Mouse (Mus musculus) hindbrain, embryonic 10.5 days (tissue): ENCODE measurements around the gene Pcnx2. TPM values are rescaled to one million over a fixed set of nuclear protein-coding genes. Genes with fewer than 3 reads are reported as not detected.

Experiments used
- DNase-seq: peaks from one replicate; pipeline ENCODE4 v3.0.0-alpha.2; 2017; ENCODE audit warnings: low spot score
- H3K27ac ChIP-seq: fragments of 300-500 bp; sonication (generic); 2 replicates; pipeline ENCODE4 v1.5.1; 2016; ENCODE audit warnings: mild to moderate bottlenecking, moderate library complexity
- H3K27me3 ChIP-seq: fragments of 300-500 bp; sonication (generic); 2 replicates; pipeline ENCODE4 v1.6.1; 2016; ENCODE audit warnings: mild to moderate bottlenecking; ENCODE audit not compliant: poor library complexity, insufficient read depth, severe bottlenecking
- H3K36me3 ChIP-seq: fragments of 300-500 bp; sonication (generic); 2 replicates; pipeline ENCODE4 v1.6.1; 2016; ENCODE audit warnings: mild to moderate bottlenecking, moderate library complexity
- H3K4me1 ChIP-seq: fragments of 300-500 bp; sonication (generic); replicated peaks from 2 replicates; pipeline ENCODE4 v1.6.1; 2016; ENCODE audit warnings: mild to moderate bottlenecking
- H3K4me3 ChIP-seq: fragments of 300-500 bp; sonication (generic); 2 replicates; pipeline ENCODE4 v1.5.1; 2016; ENCODE audit warnings: mild to moderate bottlenecking, moderate library complexity
- H3K9me3 ChIP-seq: fragments of 300-500 bp; sonication (generic); 2 replicates; pipeline ENCODE4 v1.6.1; 2016; ENCODE audit warnings: mild to moderate bottlenecking, moderate library complexity
- WGBS: fragments of 180-500 bp; shearing (Covaris S2); methylation state at CpG from one replicate; pipeline ENCODE4 v1.1.7; 2016; 5-methylcytosine and 5-hydroxymethylcytosine counted together
- polyA plus RNA-seq: library from polyadenylated mRNA; unstranded; fragments of >200 nt; fragmentation: Nextera tagmentation; extraction: Ambion mirVana; gene quantifications from 2 replicates; pipeline ENCODE4 v1.2.1, GENCODE M21; 2016

The Pcnx2 gene
- polyA plus RNA-seq, 1 experiment from 2014 or later, result 0.52 TPM

- 84% methylated on average over 4 of the region's 4 CpGs for WGBS
- peaks cover 70% of the 10 kb centered on the region for H3K27me3 ChIP-seq
Observed at GRCm38 (mm10) chr8:125913206-125913605, 15.1 kb upstream of the Pcnx2 start.

GRCm38 (mm10) chr8:125911229-125911580, 13.1 kb upstream of the Pcnx2 start:
- peaks cover 19% of the 10 kb centered on the region for H3K4me1 ChIP-seq
- H3K27me3 ChIP-seq, result peaks cover 79% of the 10 kb centered on the region
- no peak overlapping the region for H3K27ac ChIP-seq
- 2% methylated on average over 31 of the region's 31 CpGs for WGBS
- DNase-seq, result no peak
- H3K4me3 ChIP-seq, result peak overlapping the region; percentile 60
- H3K36me3 ChIP-seq, result no peaks in the 10 kb centered on the region
- 0 out of 2 replicates have a peak, but pooled peaks cover 5% of the 10 kb centered on the region for H3K9me3 ChIP-seq

More at GRCm38 (mm10) chr8:125913206-125913605, 15.1 kb upstream of the Pcnx2 start:
- no peaks in the 10 kb centered on the region for H3K36me3 ChIP-seq
- no peak overlapping the region for H3K4me3 ChIP-seq
- H3K9me3 ChIP-seq, result no peaks in the 10 kb centered on the region
- no peak overlapping the region for H3K27ac ChIP-seq
- DNase-seq, result no peak
- H3K4me1 ChIP-seq, result peaks cover 19% of the 10 kb centered on the region

DNA sequence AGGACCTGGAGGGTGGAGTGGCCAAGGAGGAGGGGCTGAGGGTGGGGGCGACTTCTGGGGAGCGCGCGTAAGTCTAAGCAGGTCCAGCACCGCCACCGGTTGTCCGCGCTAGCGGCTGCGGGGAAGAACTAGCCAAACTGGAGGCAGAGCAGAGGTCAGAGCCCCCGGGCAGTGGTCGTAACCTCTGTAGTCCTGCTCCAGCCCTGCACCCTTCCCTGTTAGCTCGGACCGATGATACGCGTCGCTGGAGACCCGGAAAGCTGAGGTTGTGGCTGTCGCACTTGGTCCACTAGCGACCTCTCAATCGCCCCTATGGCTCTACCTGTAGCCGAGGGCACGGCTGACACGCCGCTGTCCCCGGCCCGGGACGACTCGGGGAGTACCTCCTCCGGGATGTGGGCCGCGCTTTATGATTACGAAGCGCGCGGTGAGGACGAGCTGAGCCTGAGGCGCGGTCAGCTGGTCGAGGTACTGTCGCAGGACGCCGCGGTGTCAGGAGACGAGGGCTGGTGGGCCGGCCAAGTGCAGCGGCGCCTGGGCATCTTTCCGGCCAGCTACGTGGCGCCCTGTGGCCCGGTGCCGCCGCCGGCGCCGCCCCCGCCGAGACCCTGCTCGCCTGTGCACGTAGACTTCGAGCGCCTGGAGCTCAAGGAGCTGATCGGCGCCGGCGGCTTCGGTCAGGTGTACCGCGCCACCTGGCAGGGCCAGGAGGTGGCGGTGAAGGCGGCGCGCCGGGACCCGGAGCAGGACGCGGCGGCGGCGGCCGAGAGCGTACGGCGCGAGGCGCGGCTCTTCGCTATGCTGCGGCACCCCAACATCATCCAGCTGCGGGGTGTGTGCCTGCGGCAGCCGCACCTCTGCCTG, 12.5 kb upstream of the Pcnx2 start, which contains the start of gene Map3k21:
Gene Map3k21 (plus strand): TSS at position 86 of the 864 bp plus-strand sequence.
- H3K27ac ChIP-seq, result no peak within 1 kb of the TSS
- no peaks in the 10 kb centered on the region for H3K36me3 ChIP-seq
- peak within 1 kb of the TSS; percentile 60 for H3K4me3 ChIP-seq
- peak; percentile 47 for DNase-seq
- H3K27me3 ChIP-seq, result peaks cover 79% of the 10 kb centered on the region
- H3K9me3 ChIP-seq, result 0 out of 2 replicates have a peak, but pooled peaks cover 5% of the 10 kb centered on the region
- WGBS, result under 1% methylated on average over 93 of the region's 93 CpGs
- H3K4me1 ChIP-seq, result peaks cover 19% of the 10 kb centered on the region

DNA sequence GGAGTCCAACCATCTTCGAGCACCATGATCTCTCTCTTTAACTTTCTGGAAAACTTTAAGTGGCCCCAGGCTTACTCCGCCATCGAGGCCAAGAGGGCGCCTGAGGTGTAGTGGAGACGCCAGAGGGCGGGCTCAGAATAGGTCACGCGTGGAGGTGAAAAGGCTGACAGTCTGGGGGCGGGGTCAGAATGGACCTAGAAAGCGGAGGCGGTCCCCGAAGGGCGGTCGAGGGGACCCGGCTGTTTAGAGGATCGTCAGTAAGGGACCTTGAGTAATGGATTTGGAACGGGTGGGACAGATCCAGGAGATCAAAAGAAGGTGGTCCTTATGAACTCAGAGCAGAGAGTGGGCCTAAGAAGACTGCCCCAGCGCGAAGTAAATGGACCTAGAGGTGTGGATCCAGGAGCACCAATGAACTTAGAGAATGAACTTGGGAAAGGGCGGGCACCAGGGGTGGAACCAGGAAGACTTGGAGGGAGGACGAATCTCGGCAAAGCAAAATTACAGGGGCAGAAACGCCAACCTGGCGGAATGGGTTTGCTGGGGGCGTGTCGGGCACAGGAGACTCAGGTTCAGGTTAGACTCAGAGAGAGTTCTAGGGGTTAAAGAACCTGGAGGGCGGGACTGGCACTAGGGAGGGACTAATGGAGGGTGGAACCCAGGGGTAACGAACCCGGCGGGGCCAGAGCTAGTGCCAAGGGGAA, 11.7 kb upstream of the Pcnx2 start:
- H3K4me3 ChIP-seq, result peak overlapping the region; percentile 60
- 5% methylated on average over 30 of the region's 30 CpGs for WGBS
- peaks cover 19% of the 10 kb centered on the region for H3K4me1 ChIP-seq
- H3K27me3 ChIP-seq, result peaks cover 78% of the 10 kb centered on the region
- DNase-seq, result no peak
- 0 out of 2 replicates have a peak, but pooled peaks cover 5% of the 10 kb centered on the region for H3K9me3 ChIP-seq
- no peak overlapping the region for H3K27ac ChIP-seq
- H3K36me3 ChIP-seq, result no peaks in the 10 kb centered on the region

- Histone ChIP-seq H3K27me3 (peaks cover 58% of the 10 kb centered on the region), H3K27ac (no peak overlapping the region), H3K36me3 (no peaks in the 10 kb centered on the region), H3K4me3 (no peak overlapping the region), H3K9me3 (0 out of 2 replicates have a peak, but pooled peaks cover 5% of the 10 kb centered on the region), H3K4me1 (peaks cover 19% of the 10 kb centered on the region)
- 71% methylated on average over 2 of the region's 2 CpGs for WGBS
- DNase-seq, result no peak
Observed at GRCm38 (mm10) chr8:125907311-125907710, 9.2 kb upstream of the Pcnx2 start.

GRCm38 (mm10) chr8:125905341-125905740, 7.2 kb upstream of the Pcnx2 start:
- peaks cover 43% of the 10 kb centered on the region for H3K27me3 ChIP-seq
- H3K4me3 ChIP-seq, result no peak overlapping the region
- 80% methylated on average over 2 of the region's 2 CpGs for WGBS
- H3K4me1 ChIP-seq, result peaks cover 9% of the 10 kb centered on the region
- H3K9me3 ChIP-seq, result 0 out of 2 replicates have a peak, but pooled peaks cover 5% of the 10 kb centered on the region
- H3K27ac ChIP-seq, result no peak overlapping the region
- no peak for DNase-seq
- H3K36me3 ChIP-seq, result no peaks in the 10 kb centered on the region

DNA sequence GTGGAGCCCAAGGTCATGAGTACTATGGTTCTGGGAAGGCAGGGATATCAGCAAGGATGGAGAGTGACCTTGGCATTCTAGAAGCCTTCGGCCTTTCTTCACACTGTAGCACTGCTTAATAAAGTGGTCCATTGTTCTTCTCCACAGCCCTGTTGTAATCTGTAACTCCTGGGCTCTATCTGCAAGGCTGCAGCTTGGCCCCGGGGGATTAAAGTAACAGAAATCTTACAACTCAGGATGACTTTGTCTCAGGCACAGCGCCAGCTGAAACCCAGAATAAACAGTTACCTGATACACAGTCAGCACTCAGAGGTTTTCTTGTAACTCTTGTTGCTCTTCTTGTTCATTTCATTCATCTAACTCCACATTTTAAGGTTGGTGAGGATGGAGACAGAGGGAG, 4.4 kb upstream of the Pcnx2 start:
- Histone ChIP-seq H3K27ac (no peak overlapping the region), H3K9me3 (0 out of 2 replicates have a peak, but pooled peaks cover 5% of the 10 kb centered on the region), H3K4me3 (no peak overlapping the region), H3K36me3 (no peaks in the 10 kb centered on the region), H3K4me1 (peaks cover 9% of the 10 kb centered on the region), H3K27me3 (peaks cover 29% of the 10 kb centered on the region)
- 51% methylated on average over 3 of the region's 3 CpGs for WGBS
- no peak for DNase-seq

DNA sequence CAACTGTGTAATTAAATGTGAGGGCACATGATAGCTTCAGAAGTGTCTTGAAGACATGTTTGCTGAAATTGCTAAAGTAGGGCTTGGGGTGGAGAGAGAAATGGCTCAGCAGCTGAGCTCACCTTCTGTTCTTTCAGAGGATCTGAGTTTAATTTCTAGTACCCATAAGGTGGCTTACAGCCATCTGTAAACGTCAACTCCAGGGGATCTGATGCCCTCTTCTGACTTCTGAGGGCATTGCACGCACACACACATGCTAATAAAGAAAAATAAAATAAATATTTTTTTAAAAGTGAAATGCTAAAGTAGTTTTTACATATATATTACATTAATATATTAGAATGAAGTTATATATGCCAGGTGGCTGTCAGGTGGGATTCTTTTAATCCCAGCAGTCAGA, 3.0 kb upstream of the Pcnx2 start:
- WGBS, result 18% methylated on average over 2 of the region's 2 CpGs
- Histone ChIP-seq H3K27ac (no peak overlapping the region), H3K27me3 (peaks cover 38% of the 10 kb centered on the region), H3K4me1 (peaks cover 10% of the 10 kb centered on the region), H3K9me3 (no peaks in the 10 kb centered on the region), H3K36me3 (no peaks in the 10 kb centered on the region), H3K4me3 (no peak overlapping the region)
- DNase-seq, result no peak

- Histone ChIP-seq H3K4me3 (no peak overlapping the region), H3K4me1 (peaks cover 10% of the 10 kb centered on the region), H3K36me3 (no peaks in the 10 kb centered on the region), H3K27ac (no peak overlapping the region), H3K27me3 (peaks cover 47% of the 10 kb centered on the region), H3K9me3 (no peaks in the 10 kb centered on the region)
- DNase-seq, result peak; percentile 66
- WGBS, result 1% methylated on average over 6 of the region's 6 CpGs
Observed at GRCm38 (mm10) chr8:125898899-125899298, 782 bp upstream of the Pcnx2 start.

DNA sequence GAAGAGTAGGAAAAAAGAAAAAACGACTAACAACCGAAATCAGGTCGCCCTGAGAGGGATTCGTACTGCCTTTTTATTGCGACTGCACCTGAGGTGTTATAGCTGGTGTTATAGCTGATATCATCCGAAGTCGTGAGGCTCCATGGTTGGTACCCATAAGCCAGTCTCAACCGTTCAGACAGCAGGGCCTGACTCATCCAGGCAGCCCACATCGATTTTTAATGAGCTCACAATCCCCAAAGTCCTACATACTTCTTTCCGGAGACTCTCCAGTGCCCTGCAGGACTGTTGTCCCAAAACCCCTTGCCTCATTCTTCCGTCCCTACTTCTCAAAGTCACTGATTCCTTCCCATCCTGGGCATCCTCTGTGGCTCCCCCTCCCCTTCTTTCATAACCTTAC, 729 bp downstream of the Pcnx2 start:
- peaks cover 10% of the 10 kb centered on the region for H3K4me1 ChIP-seq
- peaks cover 42% of the 10 kb centered on the region for H3K27me3 ChIP-seq
- no peak overlapping the region for H3K27ac ChIP-seq
- DNase-seq, result no peak
- H3K4me3 ChIP-seq, result peak overlapping the region; percentile 51
- H3K36me3 ChIP-seq, result no peaks in the 10 kb centered on the region
- no peaks in the 10 kb centered on the region for H3K9me3 ChIP-seq
- WGBS, result 61% methylated on average over 11 of the region's 11 CpGs

DNA sequence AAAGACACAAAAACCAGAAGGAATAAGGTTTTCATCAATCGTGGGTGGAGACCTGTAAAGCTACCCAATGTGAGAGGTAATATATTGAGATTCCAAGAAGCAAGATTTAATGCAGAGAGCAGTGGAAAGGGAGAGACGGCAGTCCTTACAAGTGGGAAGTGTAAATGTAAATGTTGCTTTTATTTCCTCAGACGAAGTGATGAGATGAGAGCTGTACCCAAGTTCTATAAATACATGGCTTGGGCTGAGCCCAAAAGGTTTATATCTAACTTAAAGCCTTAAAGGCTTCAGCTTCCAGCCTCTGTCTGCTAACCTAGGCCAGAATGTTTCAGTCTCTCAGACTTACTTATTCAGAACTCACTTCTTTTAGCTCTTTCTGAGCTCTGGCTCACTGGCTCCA, 8.2 kb downstream of the Pcnx2 start:
- WGBS, result 87% methylated on average over 3 of the region's 3 CpGs
- Histone ChIP-seq H3K4me1 (no peaks in the 10 kb centered on the region), H3K36me3 (no peaks in the 10 kb centered on the region), H3K9me3 (no peaks in the 10 kb centered on the region), H3K27ac (no peak overlapping the region), H3K4me3 (no peak overlapping the region), H3K27me3 (no peaks in the 10 kb centered on the region)
- DNase-seq, result no peak

DNA sequence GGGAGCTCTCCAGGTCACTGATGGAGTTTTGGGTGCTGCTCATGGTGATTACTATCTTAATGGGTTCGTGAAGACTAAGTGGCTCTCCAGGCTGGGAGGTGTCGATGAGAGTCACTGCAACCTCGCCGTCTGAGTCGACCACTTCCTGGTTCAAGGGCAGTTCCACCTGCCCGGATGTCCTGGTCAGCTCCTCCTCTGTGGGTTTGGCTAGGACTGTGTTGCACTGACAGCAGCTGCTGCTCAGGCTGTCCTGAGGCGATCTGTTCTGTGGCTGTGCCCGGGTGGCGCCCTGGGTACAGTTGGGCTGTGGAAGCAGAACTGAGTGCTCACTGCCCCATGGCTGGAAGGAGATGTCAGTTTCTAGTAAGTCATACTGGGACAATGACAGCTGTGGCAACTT, 10.6 kb downstream of the Pcnx2 start:
- H3K27me3 ChIP-seq, result no peaks in the 10 kb centered on the region
- 91% methylated on average over 9 of the region's 9 CpGs for WGBS

GRCm38 (mm10) chr8:125880447-125880846, 17.7 kb downstream of the Pcnx2 start:
- Histone ChIP-seq H3K36me3 (no peaks in the 10 kb centered on the region), H3K4me3 (no peak overlapping the region), H3K9me3 (no peaks in the 10 kb centered on the region), H3K4me1 (peaks cover 12% of the 10 kb centered on the region), H3K27me3 (no peaks in the 10 kb centered on the region), H3K27ac (no peak overlapping the region)
- no peak for DNase-seq
- 92% methylated on average over 4 of the region's 4 CpGs for WGBS

More for the DNA sequence above, 10.6 kb downstream of the Pcnx2 start:
- H3K9me3 ChIP-seq, result no peaks in the 10 kb centered on the region
- no peak for DNase-seq
- no peaks in the 10 kb centered on the region for H3K36me3 ChIP-seq
- H3K4me1 ChIP-seq, result peaks cover 6% of the 10 kb centered on the region; the same call in 1 of the 2 replicates
- no peak overlapping the region for H3K27ac ChIP-seq
- H3K4me3 ChIP-seq, result no peak overlapping the region
